Mouse (Mus musculus): ENCODE measurements around the gene Csnk1e.

- no peak for TF ChIP-seq GATA1 (IDR thresholded peaks at IDR 0.05; ENCODE audit: low read length)
- TF ChIP-seq TAL1 (IDR thresholded peaks at IDR 0.05; ENCODE audit: low read length), result no peak
Measured at GRCm38 (mm10) chr15:79380468-79381444, 74.6 kb downstream of the Csnk1e start.

Measured in erythroblast, embryonic 14.5 days (primary cell).